Mouse (Mus musculus) brown adipose tissue, adult 24 weeks (tissue): ENCODE measurements around the gene Rnf41. TPM values are rescaled to one million over a fixed set of nuclear protein-coding genes. Genes with fewer than 3 reads are reported as not detected.
A peak's percentile ranks its signal among the peaks of the same experiment; 100 is the strongest.

Source experiments
- H3K27ac ChIP-seq: fragments of 200-500 bp; replicated peaks from 2 replicates; pipeline ENCODE4 v1.5.1; 2012; ENCODE audit warnings: low read depth, mild to moderate bottlenecking, low read length
- H3K4me1 ChIP-seq: fragments of 200-500 bp; 2 replicates; pipeline ENCODE4 v1.6.1; 2012; ENCODE audit warnings: low read length, mixed read lengths; ENCODE audit not compliant: control insufficient read depth, insufficient read depth, insufficient read length
- H3K4me3 ChIP-seq: fragments of 200-500 bp; 2 replicates; pipeline ENCODE4 v1.5.1; 2012; ENCODE audit warnings: low read depth, mild to moderate bottlenecking, low read length, moderate library complexity; ENCODE audit not compliant: insufficient read depth
- polyA plus RNA-seq: library from polyadenylated mRNA; stranded (reverse); fragments of >200 nt; gene quantifications from 2 replicates; pipeline ENCODE4 v1.2.4, GENCODE M21; 2012; ENCODE audit not compliant: missing spikeins, insufficient read depth, insufficient read length

Rnf41 gene
- polyA plus RNA-seq, 1 experiment: 17.1 TPM

DNA sequence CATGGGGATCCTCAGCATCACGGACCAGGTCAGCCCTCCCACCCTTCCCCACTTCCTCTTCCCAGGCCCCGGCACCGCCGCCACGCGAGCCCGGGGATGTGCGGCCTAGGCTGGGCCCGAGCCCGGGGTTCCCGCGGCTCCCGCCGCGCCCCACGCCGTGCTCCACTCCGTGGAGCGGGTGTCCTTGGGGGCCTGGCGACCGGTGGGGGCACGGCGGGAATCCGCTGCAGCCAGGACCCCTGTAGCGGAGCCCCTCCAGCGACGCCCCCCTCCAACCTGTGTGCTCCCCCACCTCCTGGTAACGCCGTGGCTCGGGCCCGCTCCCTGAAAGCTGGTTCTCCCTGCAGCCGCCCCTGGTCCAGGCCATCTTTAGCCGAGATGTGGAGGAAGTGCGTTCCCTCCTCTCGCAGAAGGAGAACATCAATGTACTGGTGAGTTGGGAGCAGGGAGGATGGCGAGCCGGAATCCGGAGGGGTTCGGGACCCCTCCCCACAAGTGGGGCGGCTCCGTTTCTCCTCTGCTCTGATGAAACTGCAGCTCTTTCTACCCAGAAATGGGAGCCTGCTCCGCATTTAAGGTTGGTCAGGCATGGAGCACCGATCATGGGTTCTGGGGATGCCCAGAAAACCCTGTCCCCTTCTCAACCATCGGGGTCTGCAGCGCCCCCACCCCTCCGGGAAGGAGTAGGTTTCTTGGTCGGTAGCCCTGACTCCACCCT, 34.1 kb upstream of the Rnf41 start:
- H3K27ac ChIP-seq: peak overlapping the region; percentile 71
- H3K4me3 ChIP-seq: peak overlapping the region; percentile 68
- H3K4me1 ChIP-seq: peaks cover 7% of the 10 kb centered on the region; the same call in 1 of the 2 replicates

DNA sequence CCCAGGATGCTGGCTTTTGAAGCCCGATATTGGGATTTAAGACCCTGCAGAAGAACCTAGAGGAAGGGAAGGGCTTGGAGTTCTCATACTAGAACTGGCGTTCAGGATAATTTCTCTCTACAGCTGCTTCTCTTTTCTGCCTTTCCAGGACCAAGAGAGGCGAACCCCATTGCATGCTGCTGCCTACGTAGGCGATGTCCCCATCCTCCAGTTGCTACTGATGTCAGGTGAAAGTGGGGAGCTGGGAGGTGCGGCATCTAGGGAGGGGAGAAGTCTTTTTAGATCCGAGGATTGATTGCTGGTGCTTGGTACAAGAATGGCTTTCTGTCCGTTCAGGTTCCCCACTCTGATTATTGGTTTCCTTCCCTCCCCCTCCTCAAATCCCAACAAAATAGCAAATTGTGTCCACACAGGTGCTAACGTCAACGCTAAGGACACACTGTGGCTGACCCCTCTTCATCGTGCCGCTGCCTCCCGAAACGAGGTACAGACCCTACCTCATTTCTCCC, 33.5 kb upstream of the Rnf41 start:
- Histone ChIP-seq H3K27ac (peak overlapping the region; percentile 71), H3K4me3 (peak overlapping the region; percentile 68), H3K4me1 (peaks cover 7% of the 10 kb centered on the region; the same call in 1 of the 2 replicates)

DNA sequence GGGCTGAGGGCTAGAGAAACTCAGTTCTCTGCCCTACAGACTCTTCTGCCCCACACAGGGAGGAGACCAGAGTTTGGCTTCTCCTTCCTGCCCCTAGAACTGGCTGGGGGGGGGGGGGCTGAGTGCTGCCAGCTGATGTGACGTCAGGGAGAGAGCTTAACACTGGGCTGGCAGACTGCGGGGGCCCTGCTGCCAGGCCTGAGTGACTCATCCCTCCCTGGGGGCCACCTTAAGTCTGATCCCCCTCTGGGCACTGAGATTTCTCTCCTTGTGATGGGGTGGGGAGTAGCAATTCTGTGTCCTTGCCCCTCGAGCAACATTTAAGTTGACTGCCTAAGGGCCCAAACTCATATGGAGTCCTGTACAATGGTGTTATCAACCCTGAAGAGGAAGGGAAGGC, 33.0 kb upstream of the Rnf41 start:
- Histone ChIP-seq H3K4me3 (peak overlapping the region; percentile 68), H3K4me1 (peaks cover 7% of the 10 kb centered on the region; the same call in 1 of the 2 replicates), H3K27ac (peak overlapping the region; percentile 71)

DNA sequence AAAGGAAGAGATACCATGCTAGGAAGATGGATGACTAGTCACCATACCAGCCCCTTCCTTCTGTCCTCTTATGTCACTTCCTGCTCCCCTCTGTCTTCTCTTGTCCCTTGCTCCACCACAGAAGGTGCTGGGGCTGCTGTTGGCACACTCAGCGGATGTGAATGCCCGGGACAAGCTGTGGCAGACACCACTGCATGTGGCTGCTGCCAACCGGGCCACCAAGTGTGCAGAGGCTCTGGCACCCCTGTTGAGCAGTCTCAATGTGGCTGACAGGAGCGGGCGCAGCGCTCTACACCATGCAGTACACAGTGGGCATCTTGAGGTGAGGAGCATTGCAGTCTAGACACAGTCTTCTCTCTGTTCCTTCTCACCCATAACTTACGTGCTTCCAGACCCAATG, 32.2 kb upstream of the Rnf41 start:
- Histone ChIP-seq H3K27ac (peak overlapping the region; percentile 52), H3K4me1 (peaks cover 7% of the 10 kb centered on the region; the same call in 1 of the 2 replicates), H3K4me3 (no peak overlapping the region)

DNA sequence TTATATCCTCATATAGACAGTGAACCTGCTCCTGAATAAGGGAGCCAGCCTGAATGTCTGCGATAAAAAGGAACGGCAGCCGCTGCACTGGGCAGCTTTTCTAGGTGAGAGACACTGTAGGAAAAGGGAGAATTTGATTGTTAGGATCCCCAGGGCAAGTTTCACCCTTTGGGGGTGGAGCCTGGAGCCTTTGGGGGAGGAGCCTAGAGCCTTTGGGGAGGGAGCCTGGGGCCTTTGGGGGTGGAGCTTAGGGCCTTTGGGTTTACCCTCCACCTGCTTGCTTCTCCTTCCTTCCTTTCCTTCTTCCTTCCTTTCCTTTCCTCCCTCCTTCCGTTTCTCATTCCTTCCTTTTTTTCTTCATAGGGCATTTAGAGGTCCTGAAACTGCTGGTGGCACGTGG, 30.9 kb upstream of the Rnf41 start:
- peaks cover 7% of the 10 kb centered on the region; the same call in 1 of the 2 replicates for H3K4me1 ChIP-seq

DNA sequence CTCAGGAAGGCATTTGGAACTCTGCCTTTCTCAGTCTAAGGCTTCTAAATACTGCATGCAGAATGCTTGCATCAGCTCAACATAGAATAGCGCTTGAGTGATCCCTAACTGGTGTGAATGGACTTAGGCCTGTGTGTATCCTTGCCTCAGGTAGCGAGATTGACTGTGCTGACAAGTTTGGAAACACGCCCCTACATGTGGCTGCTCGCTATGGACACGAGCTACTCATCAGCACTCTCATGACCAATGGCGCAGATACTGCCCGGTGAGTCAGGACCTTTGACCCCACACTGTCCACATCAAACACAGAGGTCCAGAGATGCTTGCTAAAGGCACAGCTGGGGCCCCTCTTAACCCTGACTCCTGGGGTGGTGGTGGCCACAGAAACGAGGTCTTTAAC, 29.0 kb upstream of the Rnf41 start:
- H3K27ac ChIP-seq: no peak overlapping the region
- no peak overlapping the region for H3K4me3 ChIP-seq
- H3K4me1 ChIP-seq: peaks cover 7% of the 10 kb centered on the region; the same call in 1 of the 2 replicates

More for the DNA sequence above, 30.9 kb upstream of the Rnf41 start:
- Histone ChIP-seq H3K27ac (no peak overlapping the region), H3K4me3 (no peak overlapping the region)

DNA sequence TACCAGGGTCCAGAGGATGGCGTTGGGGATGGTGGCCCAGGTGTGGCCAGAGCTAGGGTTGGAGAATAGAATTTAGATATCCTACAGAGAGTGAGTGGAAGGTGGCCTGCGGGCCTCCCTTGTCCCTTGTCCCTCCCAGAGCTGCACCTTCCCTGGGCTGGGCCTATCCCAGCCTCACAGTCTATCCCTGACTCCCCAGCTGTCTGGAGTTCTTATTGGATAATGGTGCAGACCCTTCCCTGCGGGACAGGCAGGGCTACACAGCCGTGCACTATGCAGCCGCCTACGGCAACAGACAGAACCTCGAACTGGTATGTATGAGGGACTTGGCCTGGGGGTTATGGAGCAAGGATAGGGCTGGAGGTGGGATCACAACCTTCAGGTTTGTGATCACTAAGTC, 25.6 kb upstream of the Rnf41 start:
- no peak overlapping the region for H3K4me3 ChIP-seq
- H3K27ac ChIP-seq: no peak overlapping the region
- H3K4me1 ChIP-seq: no peaks in the 10 kb centered on the region

DNA sequence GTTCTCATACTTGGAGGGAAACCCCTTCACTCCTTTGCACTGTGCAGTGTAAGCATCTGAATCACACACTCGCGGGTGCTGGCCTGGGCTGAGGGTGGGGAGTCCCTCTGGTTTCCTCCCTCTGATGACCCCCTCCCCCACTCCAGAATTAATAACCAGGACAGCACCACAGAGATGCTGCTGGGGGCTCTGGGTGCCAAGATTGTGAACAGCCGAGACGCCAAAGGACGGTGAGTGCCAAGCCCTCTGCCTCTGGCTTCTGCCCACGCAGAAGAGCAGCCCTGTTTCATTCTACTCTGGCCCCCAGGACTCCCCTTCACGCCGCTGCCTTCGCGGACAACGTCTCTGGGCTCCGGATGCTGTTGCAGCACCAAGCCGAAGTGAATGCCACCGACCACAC, 22.5 kb upstream of the Rnf41 start:
- Histone ChIP-seq H3K4me3 (no peak overlapping the region), H3K4me1 (no peaks in the 10 kb centered on the region), H3K27ac (no peak overlapping the region)

DNA sequence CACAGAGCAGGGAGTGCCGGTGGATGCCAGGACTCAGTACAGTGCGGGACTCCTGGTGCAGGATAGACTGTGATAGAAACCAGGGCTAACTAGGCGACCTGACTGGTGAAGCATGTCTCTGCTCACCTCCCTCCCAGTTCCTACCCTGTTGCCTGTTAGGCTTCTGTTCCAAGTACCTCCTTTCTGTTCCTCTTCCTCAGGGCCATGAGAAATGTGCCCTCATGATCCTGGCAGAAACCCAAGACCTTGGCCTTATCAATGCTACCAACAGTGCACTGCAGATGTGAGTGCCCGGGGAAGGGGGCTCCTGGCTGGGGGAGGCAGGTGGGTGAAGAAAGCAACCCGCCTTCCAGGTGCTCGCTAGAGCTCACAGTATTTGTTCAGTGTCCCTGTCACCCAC, 21.9 kb upstream of the Rnf41 start:
- Histone ChIP-seq H3K4me1 (no peaks in the 10 kb centered on the region), H3K27ac (no peak overlapping the region)

DNA sequence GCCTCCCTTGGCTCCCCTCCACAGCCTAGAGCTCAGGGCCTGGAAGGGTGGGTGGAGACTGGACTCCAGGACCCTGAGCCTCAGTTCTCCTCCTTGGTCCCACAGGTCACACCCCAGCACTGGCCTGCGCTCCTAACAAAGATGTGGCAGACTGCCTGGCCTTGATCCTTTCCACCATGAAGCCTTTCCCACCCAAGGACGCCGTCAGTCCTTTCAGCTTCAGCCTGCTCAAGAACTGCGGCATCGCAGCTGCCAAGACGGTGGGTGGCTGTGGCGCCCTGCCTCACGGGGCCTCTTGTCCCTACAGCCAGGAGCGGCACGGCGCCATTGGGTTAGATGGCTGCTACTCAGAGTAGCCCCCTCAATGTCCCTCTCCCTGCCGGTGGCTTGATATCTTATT, 21.1 kb upstream of the Rnf41 start:
- no peaks in the 10 kb centered on the region for H3K4me1 ChIP-seq
- no peak overlapping the region for H3K27ac ChIP-seq
- no peak overlapping the region for H3K4me3 ChIP-seq

More for the DNA sequence above, 21.9 kb upstream of the Rnf41 start:
- no peak overlapping the region for H3K4me3 ChIP-seq

DNA sequence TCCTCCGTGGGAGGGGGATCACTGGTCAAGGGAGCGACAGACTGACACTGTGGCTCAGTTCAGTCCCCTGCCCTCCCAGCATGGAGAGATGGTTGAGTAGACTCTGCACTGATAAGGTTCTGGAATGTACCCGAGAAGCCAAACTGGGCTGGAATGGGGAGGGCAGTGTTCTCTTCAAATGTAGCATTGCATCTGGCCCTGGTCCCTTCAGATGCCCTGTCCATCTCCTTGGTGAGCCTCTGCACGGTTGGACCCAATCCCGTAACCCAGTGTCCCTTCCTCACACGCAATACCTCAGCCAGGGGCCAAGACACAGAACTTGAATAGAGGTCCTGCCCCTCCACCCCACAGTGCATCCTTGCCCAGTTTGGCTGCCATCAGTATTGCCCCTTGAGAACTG, 19.6 kb upstream of the Rnf41 start:
- Histone ChIP-seq H3K27ac (no peak overlapping the region), H3K4me3 (no peak overlapping the region)

DNA sequence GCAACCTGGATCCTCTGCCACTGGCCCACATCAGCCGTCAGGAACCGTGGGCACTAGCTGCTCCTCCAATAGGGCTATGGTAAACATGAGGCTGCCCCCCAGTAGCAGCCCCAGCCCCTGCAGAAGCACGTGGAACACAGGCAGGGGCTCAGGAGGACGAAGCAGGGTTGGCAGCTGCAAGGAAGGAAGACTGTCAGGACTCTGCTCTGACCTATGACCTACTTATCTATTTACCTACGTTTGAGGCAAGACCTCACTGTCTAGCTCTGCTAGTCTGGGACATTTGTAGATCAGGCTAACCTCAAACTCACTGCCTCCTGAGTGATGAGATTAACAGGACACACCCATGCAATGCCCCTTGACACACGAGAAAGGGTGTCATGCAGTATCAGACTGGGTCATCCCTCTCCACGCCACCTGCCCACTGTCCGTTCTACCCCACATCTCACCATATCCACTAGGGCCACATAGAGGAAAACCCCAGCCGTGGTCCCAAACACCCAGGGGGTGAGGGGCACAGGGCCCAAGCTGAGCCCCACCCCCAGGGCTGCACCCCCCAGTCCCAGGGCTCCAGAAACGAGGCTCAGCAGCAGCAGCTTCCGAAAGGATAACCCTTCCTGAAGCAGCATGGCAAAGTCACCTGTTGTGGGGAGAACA, 15.3 kb upstream of the Rnf41 start:
- Histone ChIP-seq H3K4me3 (no peak overlapping the region), H3K27ac (no peak overlapping the region), H3K4me1 (no peaks in the 10 kb centered on the region)

More for the DNA sequence above, 19.6 kb upstream of the Rnf41 start:
- H3K4me1 ChIP-seq: no peaks in the 10 kb centered on the region

DNA sequence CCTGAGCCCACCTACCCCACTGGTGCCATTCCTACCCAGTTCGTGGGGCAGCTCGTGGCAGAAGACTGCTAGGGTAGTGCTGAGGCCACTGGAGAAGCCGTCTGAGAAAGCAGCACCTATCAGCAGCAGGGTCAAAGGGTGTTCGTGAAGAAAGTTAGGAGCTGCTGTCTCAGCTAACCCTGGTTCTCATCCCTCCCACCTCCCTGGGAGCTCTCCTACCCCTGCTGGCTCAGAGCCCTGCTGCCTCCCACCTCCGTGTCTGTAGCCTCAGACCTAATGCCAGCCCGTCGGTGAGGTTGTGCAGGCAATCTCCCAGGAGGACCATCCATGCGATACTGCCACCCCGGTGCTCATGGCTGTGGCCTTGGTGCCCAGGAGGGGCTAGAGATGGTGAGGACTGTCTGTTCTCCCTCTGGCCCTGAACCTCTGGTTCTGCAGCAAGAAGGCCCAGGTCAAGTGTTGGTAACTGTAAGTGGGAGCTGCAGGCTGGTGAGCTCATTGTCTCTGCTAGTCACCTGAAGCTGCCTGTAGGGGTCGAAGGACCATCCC, 14.7 kb upstream of the Rnf41 start:
- Histone ChIP-seq H3K4me1 (no peaks in the 10 kb centered on the region), H3K4me3 (no peak overlapping the region)

DNA sequence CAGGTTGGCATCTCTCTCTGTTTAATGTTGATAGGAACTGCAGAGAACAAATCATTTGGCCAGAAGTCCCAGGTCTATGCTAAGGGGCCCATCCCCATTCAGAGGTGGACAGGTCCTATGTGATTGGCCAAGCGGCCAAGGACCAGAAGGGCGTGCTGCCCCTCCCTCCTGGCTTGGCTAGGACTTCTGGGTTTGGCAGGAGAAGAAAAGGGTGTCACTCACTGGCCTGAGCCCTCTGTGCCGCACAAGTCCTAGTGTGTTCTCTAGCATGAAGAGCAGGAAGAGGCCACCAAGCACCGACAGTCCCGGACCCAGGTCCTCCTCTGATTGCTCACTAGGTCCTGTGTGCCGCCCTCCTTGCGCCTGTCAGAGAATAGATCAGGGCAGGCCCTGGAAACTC, 14.0 kb upstream of the Rnf41 start:
- no peak overlapping the region for H3K27ac ChIP-seq

More for the DNA sequence above, 14.7 kb upstream of the Rnf41 start:
- no peak overlapping the region for H3K27ac ChIP-seq

DNA sequence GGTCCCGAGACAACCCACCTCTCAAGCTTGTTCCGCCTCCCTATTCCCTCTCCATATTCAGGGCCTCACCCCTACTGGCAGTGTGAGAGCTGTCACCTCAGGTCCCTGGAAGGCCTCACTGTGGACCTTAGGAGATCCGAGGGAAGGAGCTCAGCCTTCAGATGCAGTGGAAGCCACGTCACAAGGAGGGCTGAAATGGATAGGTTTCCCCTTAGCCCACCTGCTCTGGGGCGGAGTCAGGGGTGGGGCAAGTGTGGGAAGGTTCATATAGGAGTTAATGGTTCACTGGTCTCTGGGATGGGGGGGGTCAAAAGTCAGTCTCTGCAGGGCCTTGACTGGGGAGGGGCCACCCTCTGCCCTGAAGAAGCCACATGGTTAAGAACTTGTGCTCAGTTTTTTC, 11.1 kb upstream of the Rnf41 start:
- Histone ChIP-seq H3K4me3 (no peak overlapping the region), H3K27ac (no peak overlapping the region), H3K4me1 (no peaks in the 10 kb centered on the region)

More for the DNA sequence above, 14.0 kb upstream of the Rnf41 start:
- H3K4me1 ChIP-seq: no peaks in the 10 kb centered on the region
- no peak overlapping the region for H3K4me3 ChIP-seq
